Mouse (Mus musculus): ENCODE measurements at regions not wholly inside any gene's neighbourhood (a gene's known extent, or its start where the extent isn't known, plus 50 kb on each side); places are given as distances from the start of the nearest gene placed in this dataset.
"Not testable (repeated sequence)": the region's sequence is repeated elsewhere in the genome, so short reads cannot be mapped to it uniquely, and the experiment has no call there.

DNA sequence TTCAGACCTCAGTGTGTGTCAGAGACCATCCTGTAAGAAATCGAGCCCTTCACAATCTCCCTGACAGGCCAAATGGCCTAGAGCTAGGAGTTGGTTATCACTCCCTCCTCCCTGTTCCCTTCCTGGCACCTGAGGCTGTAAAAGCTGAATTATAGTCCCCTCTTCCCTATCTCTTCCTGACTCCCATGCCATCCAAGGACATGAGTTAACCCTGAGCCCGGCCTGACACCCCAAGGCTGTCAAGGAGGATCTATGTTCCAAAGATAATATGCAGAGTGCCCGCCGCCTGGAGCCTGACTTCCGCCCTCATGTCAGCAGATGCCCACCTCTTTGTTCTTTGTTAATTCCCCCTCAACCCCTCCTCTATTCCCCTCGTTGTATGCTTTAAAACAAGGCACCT is 120.2 kb downstream of the Olfr721-ps1 start:
- TF ChIP-seq CTCF (IDR thresholded peaks at IDR 0.05; ENCODE audit: borderline replicate concordance, insufficient read depth, low read depth, low read length); POLR2A (IDR thresholded peaks at IDR 0.05; ENCODE audit: borderline replicate concordance, insufficient read depth, low read length): not testable (repeated sequence)
